Mouse (Mus musculus) forebrain, embryonic 11.5 days (tissue): Measurements from ENCODE around the gene Asl. TPM values are rescaled to one million over a fixed set of nuclear protein-coding genes. Genes with fewer than 3 reads are reported as not detected.

Source experiments
- ATAC-seq: fragments of 200-750 bp; cut with Nextera tagmentation; replicated peaks from 2 replicates; pipeline ENCODE4 v1.8.0; 2017; ENCODE audit warnings: moderate TSS enrichment; ENCODE audit not compliant: low FRiP score
- DNase-seq: peaks from one replicate; pipeline ENCODE4 v3.0.0-alpha.2; 2017; ENCODE audit warnings: low spot score
- H3K27ac ChIP-seq: fragments of 300-500 bp; sonication (generic); 2 replicates; pipeline ENCODE4 v1.5.1; 2014; ENCODE audit warnings: low read depth, low read length
- H3K27me3 ChIP-seq: fragments of 300-500 bp; sonication (generic); 2 replicates; pipeline ENCODE4 v1.6.1; 2014; ENCODE audit warnings: mild to moderate bottlenecking, low read length, mixed read lengths; ENCODE audit not compliant: control insufficient read depth, insufficient read depth
- H3K36me3 ChIP-seq: fragments of 300-500 bp; sonication (generic); 2 replicates; pipeline ENCODE4 v1.6.1; 2014; ENCODE audit warnings: mild to moderate bottlenecking, low read length, moderate library complexity, mixed read lengths; ENCODE audit not compliant: control insufficient read depth, insufficient read depth
- H3K4me1 ChIP-seq: fragments of 300-500 bp; sonication (generic); replicated peaks from 2 replicates; pipeline ENCODE4 v1.6.1; 2014; ENCODE audit warnings: low read length, mixed read lengths; ENCODE audit not compliant: control insufficient read depth, insufficient read depth
- H3K4me2 ChIP-seq: fragments of 300-500 bp; sonication (generic); 2 replicates; pipeline ENCODE4 v1.6.1; 2014; ENCODE audit warnings: low read depth, mild to moderate bottlenecking, low read length, moderate library complexity, mixed read lengths; ENCODE audit not compliant: severe bottlenecking
- H3K4me3 ChIP-seq: fragments of 300-500 bp; sonication (generic); 2 replicates; pipeline ENCODE4 v1.5.1; 2014; ENCODE audit warnings: low read depth, low read length
- H3K9ac ChIP-seq: fragments of 300-500 bp; sonication (generic); 2 replicates; pipeline ENCODE4 v1.6.1; 2014; ENCODE audit warnings: low read length
- H3K9me3 ChIP-seq: fragments of 300-500 bp; sonication (generic); 2 replicates; pipeline ENCODE4 v1.6.1; 2016; ENCODE audit warnings: low read length, mixed read lengths; ENCODE audit not compliant: control insufficient read depth
- WGBS: fragments of 180-500 bp; shearing (Covaris S2); extraction: QIAGEN DNeasy Blood & Tissue Kit; methylation state at CpG from one replicate; pipeline ENCODE4 v1.1.7; 2014; 5-methylcytosine and 5-hydroxymethylcytosine counted together
- polyA plus RNA-seq: library from polyadenylated mRNA; unstranded; fragments of >200 nt; fragmentation: Nextera tagmentation; extraction: Ambion mirVana; gene quantifications from 2 replicates; pipeline ENCODE4 v1.2.1, GENCODE M21; 2014

Gene Asl
- polyA plus RNA-seq, 1 experiment from 2014 or later = 27.0 TPM

DNA sequence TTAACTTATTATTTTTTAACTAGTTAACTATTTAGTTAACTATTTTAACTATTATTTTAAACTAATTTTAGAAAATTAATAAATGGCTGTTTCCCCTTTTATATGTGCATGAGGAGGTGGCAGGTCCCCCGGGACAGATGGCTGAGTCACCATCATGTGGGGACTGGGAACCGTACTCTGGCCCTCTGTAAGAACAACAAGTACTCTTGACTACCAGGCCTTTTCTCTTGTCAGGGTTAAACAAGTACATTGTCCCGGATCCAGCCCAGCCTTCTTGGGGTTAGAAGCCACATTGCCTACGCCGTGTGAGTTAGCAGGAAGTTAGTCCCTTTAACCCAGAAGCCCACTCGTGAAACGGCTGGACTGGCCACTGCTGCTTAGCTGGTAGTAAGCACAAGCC lies 34.1 kb downstream of the Asl start:
- no peak for DNase-seq
- Histone ChIP-seq H3K9ac (no peak overlapping the region), H3K27me3 (no peaks in the 10 kb centered on the region), H3K36me3 (no peaks in the 10 kb centered on the region), H3K4me2 (no peak overlapping the region), H3K27ac (no peak overlapping the region), H3K9me3 (no peaks in the 10 kb centered on the region), H3K4me1 (no peaks in the 10 kb centered on the region), H3K4me3 (no peak overlapping the region)
- WGBS = 92% methylated on average over 7 of the region's 7 CpGs
- ATAC-seq = no peak

DNA sequence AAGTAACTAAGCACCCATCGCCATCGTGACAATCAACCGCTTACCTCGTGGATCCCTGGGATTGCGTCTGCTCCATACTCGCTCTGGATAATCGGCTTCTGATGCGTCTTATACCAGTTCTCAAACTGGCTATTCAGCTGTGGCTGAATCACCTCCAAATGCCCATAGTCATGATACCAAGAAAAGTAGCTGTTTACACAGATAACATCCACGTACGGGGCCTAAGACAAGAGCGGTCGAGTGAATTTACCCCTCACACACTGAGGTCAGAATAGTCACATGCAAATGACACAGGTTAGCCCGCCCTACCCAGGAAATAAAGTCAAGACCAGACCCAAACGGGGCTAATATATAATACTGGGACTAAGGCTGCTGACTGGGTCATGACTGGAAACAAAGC lies 35.7 kb downstream of the Asl start:
- Histone ChIP-seq H3K4me2 (no peak overlapping the region), H3K9me3 (no peaks in the 10 kb centered on the region), H3K4me1 (no peaks in the 10 kb centered on the region), H3K9ac (no peak overlapping the region), H3K4me3 (no peak overlapping the region), H3K27me3 (no peaks in the 10 kb centered on the region), H3K27ac (no peak overlapping the region), H3K36me3 (no peaks in the 10 kb centered on the region)
- ATAC-seq (no peak), DNase-seq (no peak)
- 97% methylated on average over 14 of the region's 14 CpGs for WGBS

DNA sequence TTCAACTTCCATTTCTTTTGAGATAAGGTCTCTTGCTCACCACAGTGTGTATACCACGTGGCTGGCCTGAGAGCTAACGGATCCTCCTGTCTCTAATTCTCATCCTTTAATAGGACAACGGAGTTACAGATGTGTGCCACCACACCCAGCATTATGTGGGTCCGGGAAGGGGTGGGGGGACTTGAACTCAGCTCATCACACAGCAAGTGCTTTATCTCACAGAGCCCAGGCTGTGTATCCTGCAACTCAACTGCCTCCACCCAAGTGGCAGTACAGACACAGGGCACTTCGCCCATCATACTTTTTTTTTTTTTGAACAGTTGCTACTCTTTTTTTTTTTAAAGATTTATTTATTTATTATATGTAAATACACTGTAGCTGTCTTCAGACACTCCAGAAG lies 37.1 kb downstream of the Asl start:
- Histone ChIP-seq H3K9ac (no peak overlapping the region), H3K9me3 (no peaks in the 10 kb centered on the region), H3K27ac (no peak overlapping the region), H3K4me3 (no peak overlapping the region), H3K36me3 (no peaks in the 10 kb centered on the region; the same call in 1 of the 2 replicates), H3K4me2 (no peak overlapping the region), H3K4me1 (no peaks in the 10 kb centered on the region), H3K27me3 (no peaks in the 10 kb centered on the region)
- DNase-seq (no peak), ATAC-seq (no peak)
- 95% methylated on average over 5 of the region's 5 CpGs for WGBS

DNA sequence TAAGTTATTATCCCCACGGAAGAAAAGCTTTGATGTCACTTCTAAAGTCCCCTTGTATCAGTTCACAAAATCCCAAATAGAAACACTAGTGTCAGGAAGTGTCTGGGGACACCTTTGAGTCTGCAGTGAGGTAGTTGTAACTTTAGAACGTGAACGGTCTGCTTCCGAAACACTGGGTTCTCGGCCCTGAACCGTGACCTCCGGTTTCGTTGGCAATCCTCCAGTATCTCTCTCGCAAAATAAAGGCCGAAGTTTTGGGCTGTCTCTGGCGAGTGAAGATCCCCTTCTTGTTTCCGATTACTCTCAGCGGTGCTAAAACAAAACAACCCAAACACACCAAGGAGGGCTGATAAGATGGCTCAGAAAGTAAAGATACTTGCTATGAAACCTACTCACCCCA lies 39.7 kb downstream of the Asl start:
- no peak overlapping the region for H3K9ac ChIP-seq
- H3K4me3 ChIP-seq = no peak overlapping the region
- no peak overlapping the region for H3K27ac ChIP-seq
- H3K27me3 ChIP-seq = no peaks in the 10 kb centered on the region
- no peaks in the 10 kb centered on the region for H3K4me1 ChIP-seq
- WGBS = 90% methylated on average over 13 of the region's 13 CpGs
- no peak for ATAC-seq
- no peak for DNase-seq
- H3K36me3 ChIP-seq = no peaks in the 10 kb centered on the region; the same call in 1 of the 2 replicates
- no peak overlapping the region for H3K4me2 ChIP-seq
- H3K9me3 ChIP-seq = no peaks in the 10 kb centered on the region

DNA sequence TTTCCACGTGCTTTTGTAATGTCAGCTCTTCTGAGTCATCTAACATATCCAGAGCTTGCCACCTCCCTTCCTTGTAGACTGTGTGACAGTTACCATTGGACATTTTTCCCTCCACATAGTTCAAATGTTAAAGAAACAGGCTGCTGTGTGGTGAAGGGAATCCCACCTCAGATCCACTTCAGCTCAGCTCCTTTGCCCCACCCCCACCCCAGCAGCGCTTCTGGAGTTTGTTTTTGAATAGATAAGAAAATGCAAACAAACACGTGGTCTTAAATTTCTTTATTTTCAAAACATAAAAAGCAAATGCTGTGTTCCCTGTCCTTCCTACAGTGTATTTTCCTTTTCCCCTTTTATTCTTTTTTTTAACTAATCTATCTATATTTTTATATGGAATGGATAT lies 48.8 kb downstream of the Asl start:
- 85% methylated on average over 3 of the region's 3 CpGs for WGBS
- Histone ChIP-seq H3K4me1 (no peaks in the 10 kb centered on the region), H3K4me3 (no peak overlapping the region), H3K27me3 (no peaks in the 10 kb centered on the region), H3K27ac (no peak overlapping the region), H3K9me3 (no peaks in the 10 kb centered on the region), H3K36me3 (peaks cover 3% of the 10 kb centered on the region; the same call in 1 of the 2 replicates), H3K9ac (no peak overlapping the region), H3K4me2 (no peak overlapping the region)
- DNase-seq = peak; percentile 13
- no peak for ATAC-seq

DNA sequence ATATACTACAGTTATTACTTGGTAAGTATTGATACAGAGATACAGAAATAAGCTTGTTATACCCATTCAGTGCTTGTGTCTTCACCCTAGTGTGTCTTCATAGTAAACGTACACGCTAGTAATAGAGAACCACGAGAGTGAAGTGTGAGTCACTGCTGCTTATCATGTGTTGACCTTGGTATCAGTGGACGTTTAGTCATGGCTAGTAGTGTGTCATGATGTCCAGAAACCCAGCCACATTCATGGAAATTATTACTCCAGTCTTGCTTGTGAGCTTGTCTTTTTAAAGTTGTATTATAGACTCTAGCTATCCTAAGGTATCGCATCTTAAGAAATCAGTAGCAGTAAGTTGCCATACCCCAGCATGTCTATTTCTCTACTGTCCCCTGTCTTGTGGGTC lies 50.4 kb downstream of the Asl start:
- WGBS = 91% methylated on average over 5 of the region's 5 CpGs
- ATAC-seq = no peak
- no peak for DNase-seq

DNA sequence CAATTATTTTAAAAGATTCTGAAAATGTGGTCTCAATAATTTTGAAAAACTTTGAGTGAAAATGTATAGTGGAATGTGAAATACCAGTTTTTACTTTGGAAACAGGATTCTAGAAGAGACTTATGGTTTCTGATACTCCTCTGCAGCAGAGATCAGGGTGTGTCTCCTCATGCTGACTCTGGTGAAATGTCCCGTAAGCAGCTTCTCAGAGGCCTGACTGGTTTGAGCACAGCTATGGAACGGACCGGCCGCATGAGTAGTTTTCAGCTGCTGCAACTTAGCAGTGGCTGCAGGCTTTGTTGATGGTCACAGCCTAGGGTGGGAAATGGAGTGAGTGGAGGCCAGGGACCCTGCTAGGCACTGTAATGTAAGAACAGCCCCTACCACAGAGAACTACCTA lies 51.3 kb downstream of the Asl start:
- Histone ChIP-seq H3K9me3 (no peaks in the 10 kb centered on the region), H3K4me1 (no peaks in the 10 kb centered on the region), H3K4me2 (no peak overlapping the region), H3K36me3 (no peaks in the 10 kb centered on the region), H3K27ac (no peak overlapping the region), H3K9ac (no peak overlapping the region), H3K27me3 (no peaks in the 10 kb centered on the region), H3K4me3 (no peak overlapping the region)
- DNase-seq (no peak), ATAC-seq (no peak)
- 84% methylated on average over 4 of the region's 4 CpGs for WGBS

More for the DNA sequence above, 50.4 kb downstream of the Asl start:
- H3K4me2 ChIP-seq = no peak overlapping the region
- no peaks in the 10 kb centered on the region for H3K4me1 ChIP-seq
- H3K4me3 ChIP-seq = no peak overlapping the region
- H3K27me3 ChIP-seq = no peaks in the 10 kb centered on the region
- no peak overlapping the region for H3K27ac ChIP-seq
- no peak overlapping the region for H3K9ac ChIP-seq
- H3K9me3 ChIP-seq = no peaks in the 10 kb centered on the region
- H3K36me3 ChIP-seq = peaks cover 3% of the 10 kb centered on the region; the same call in 1 of the 2 replicates

DNA sequence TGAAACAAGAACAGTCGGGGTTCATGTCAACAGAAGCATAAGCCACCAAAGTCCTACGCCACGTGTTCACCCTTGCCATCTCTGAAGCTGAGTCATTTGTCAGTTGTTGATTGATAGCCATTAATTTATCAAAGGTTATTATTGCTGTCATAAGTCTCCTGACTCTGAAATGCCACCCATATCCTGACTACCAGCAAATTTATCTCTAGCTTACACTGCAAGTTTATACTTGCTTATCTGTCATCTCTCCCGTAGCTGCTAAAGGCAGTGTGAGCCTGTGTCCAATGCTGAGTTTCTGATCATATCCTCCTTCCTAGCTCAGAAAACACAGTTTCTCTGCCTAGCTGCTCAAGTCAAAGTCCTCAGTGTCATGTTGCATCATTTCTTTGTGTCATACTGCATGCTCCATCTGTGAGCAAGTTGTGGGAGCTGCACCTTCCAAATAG lies 54.2 kb downstream of the Asl start:
- H3K4me1 ChIP-seq = no peaks in the 10 kb centered on the region
- no peak overlapping the region for H3K4me2 ChIP-seq
- H3K36me3 ChIP-seq = no peaks in the 10 kb centered on the region
- no peaks in the 10 kb centered on the region for H3K27me3 ChIP-seq
- no peak overlapping the region for H3K9ac ChIP-seq
- WGBS = 90% methylated on average over 4 of the region's 4 CpGs
- no peak overlapping the region for H3K27ac ChIP-seq
- ATAC-seq (no peak), DNase-seq (no peak)
- H3K9me3 ChIP-seq = no peaks in the 10 kb centered on the region
- H3K4me3 ChIP-seq = no peak overlapping the region

DNA sequence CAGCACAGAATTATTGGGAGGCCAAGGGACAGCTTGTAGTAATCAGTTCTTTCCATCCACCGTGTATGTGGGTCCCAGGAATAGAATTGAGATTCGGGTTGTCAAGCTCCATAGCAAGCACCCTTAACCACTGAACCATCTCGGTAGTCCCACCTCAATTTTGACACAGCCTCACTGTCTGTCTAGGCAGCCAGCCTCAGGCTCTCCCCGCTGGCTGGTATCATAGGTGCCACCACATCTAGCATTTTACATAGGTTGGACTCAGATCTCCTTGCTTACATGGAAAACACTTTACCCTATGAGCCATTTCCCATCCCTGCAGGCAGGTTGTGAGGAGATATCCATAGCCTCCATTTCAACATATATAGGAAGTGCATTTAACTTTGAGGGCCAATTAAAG lies 54.7 kb downstream of the Asl start:
- 91% methylated on average over 4 of the region's 4 CpGs for WGBS
- no peak overlapping the region for H3K4me2 ChIP-seq
- H3K9me3 ChIP-seq = no peaks in the 10 kb centered on the region
- H3K27ac ChIP-seq = no peak overlapping the region
- H3K9ac ChIP-seq = no peak overlapping the region
- DNase-seq (no peak), ATAC-seq (no peak)
- H3K4me3 ChIP-seq = no peak overlapping the region
- H3K36me3 ChIP-seq = no peaks in the 10 kb centered on the region
- H3K27me3 ChIP-seq = no peaks in the 10 kb centered on the region
- H3K4me1 ChIP-seq = no peaks in the 10 kb centered on the region
